24 mouse cellular contexts compared by ENCODE assay signal in the genomic region with DNA sequence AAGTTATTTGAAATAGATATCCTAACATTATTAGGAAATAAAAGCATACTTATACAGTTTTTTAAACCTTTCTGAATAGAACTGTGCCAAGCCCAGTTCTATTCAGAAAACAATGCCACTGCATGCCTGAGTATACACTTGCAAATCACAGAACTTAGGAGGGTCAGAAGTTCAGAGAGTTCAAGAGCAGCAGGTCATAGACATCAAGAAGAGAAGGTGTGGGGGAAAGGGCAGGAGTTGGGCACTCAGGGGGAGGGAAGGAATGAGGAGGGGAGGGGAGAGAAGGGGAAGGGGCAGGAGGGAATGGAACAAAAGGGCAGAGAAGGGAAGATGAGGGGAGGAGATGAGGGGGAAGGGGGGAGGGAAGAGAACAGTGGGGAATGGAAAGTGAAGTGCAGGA. TPM values are rescaled to one million over a fixed set of nuclear protein-coding genes. Genes with fewer than 3 reads are reported as not detected.
DNase-seq lines count a peak whose midpoint lies in the region; ATAC-seq and TF ChIP-seq lines count a peak whose summit lies in the region.
"Had no signal": no experiment of that assay in that cellular context is flagged by ENCODE, and none has a peak within 500 bp of the region (broad histone marks: within the 10 kb centered on the region; RNA-seq: fewer than 3 reads in every experiment).

No protein-coding gene starts in this region.

- no peaks in the 10 kb centered on the region for H3K4me1 ChIP-seq in midbrain, embryonic 11.5 days (ENCODE audit: control insufficient read depth, insufficient read depth, low read length)
- no peaks in the 10 kb centered on the region for H3K4me1 ChIP-seq in midbrain, postnatal 0 days (ENCODE audit: insufficient read depth, low read length)
- 0 out of 4 replicates have a peak, but pooled peaks cover 0 to 2% of the 10 kb centered on the region in 2 experiments for H3K4me1 ChIP-seq in ES-E14 (ENCODE audit: control insufficient read depth in 2 of 2, insufficient read depth in 2 of 2, low read length in 2 of 2, poor library complexity in 1 of 2)
- H3K4me1 ChIP-seq: forebrain, embryonic 13.5 days had no signal

- H3K4me2 ChIP-seq in midbrain, embryonic 11.5 days: no peak overlapping the region
- no peak overlapping the region for H3K4me2 ChIP-seq in midbrain, postnatal 0 days (ENCODE audit: low read depth, low read length, poor library complexity, severe bottlenecking)
- H3K4me2 ChIP-seq: embryonic facial prominence, embryonic 12.5 days; forebrain, embryonic 13.5 days; forebrain, embryonic 15.5 days had no signal

- no peak for TF ChIP-seq CTCF in midbrain, postnatal 0 days (IDR thresholded peaks at IDR 0.05)

- no peak overlapping the region for H3K4me3 ChIP-seq in midbrain, embryonic 11.5 days (ENCODE audit: low read depth, low read length)
- H3K4me3 ChIP-seq in midbrain, postnatal 0 days (ENCODE audit: low read depth, low read length): no peak overlapping the region
- H3K4me3 ChIP-seq in ES-E14 (ENCODE audit: insufficient read depth in 1 of 2, low read depth in 1 of 2, low read length in 2 of 2, poor library complexity in 1 of 2, severe bottlenecking in 1 of 2): no peak overlapping the region
- H3K4me3 ChIP-seq: embryonic facial prominence, embryonic 12.5 days; forebrain, embryonic 13.5 days; forebrain, embryonic 15.5 days had no signal

- H3K9me3 ChIP-seq in midbrain, embryonic 11.5 days (ENCODE audit: control insufficient read depth, low read length): no peaks in the 10 kb centered on the region
- H3K9me3 ChIP-seq in midbrain, postnatal 0 days (ENCODE audit: low read length): no peaks in the 10 kb centered on the region
- H3K9me3 ChIP-seq in ES-E14 (ENCODE audit: control insufficient read depth, insufficient read depth, low read depth, low read length): no peaks in the 10 kb centered on the region; the same call in 1 of the 2 replicates
- H3K9me3 ChIP-seq: embryonic facial prominence, embryonic 12.5 days; forebrain, embryonic 13.5 days; forebrain, embryonic 15.5 days had no signal

- no peak overlapping the region for H3K9ac ChIP-seq in midbrain, embryonic 11.5 days (ENCODE audit: low read length)
- no peak overlapping the region for H3K9ac ChIP-seq in midbrain, postnatal 0 days (replicated peaks; ENCODE audit: low read length, poor library complexity, severe bottlenecking)
- no peak overlapping the region for H3K9ac ChIP-seq in ES-E14 (ENCODE audit: insufficient read depth, low read depth, low read length, poor library complexity, severe bottlenecking)
- H3K9ac ChIP-seq: embryonic facial prominence, embryonic 12.5 days; forebrain, embryonic 13.5 days; forebrain, embryonic 15.5 days; forebrain, postnatal 0 days had no signal

- ATAC-seq in midbrain, embryonic 11.5 days (ENCODE audit: low FRiP score): peak; percentile 40; the same call in 1 of the 2 replicates
- ATAC-seq in midbrain, postnatal 0 days (ENCODE audit: low FRiP score): no peak
- ATAC-seq in inflammation-experienced regulatory T-cells, adult 6 months: no peak
- ATAC-seq: forebrain, embryonic 13.5 days; forebrain, embryonic 15.5 days; forebrain, postnatal 0 days had no signal

- H3K27ac ChIP-seq in midbrain, embryonic 11.5 days (ENCODE audit: low read depth, low read length): no peak overlapping the region
- no peak overlapping the region for H3K27ac ChIP-seq in midbrain, postnatal 0 days (ENCODE audit: low read depth, low read length)
- H3K27ac ChIP-seq in ES-E14 (ENCODE audit: insufficient read depth, low read depth, low read length, poor library complexity, severe bottlenecking): peak overlapping the region; percentile 56; the same call in 1 of the 2 replicates
- H3K27ac ChIP-seq: embryonic facial prominence, embryonic 12.5 days; forebrain, embryonic 13.5 days; forebrain, embryonic 15.5 days had no signal

- H3K36me3 ChIP-seq in midbrain, embryonic 11.5 days (ENCODE audit: control insufficient read depth, insufficient read depth, low read length): no peaks in the 10 kb centered on the region
- no peaks in the 10 kb centered on the region for H3K36me3 ChIP-seq in midbrain, postnatal 0 days (ENCODE audit: insufficient read depth, low read length)
- no peaks in the 10 kb centered on the region for H3K36me3 ChIP-seq in ES-E14 (ENCODE audit: control insufficient read depth, insufficient read depth, low read length, poor library complexity, severe bottlenecking)
- H3K36me3 ChIP-seq: embryonic facial prominence, embryonic 12.5 days; forebrain, embryonic 15.5 days had no signal

- H3K27me3 ChIP-seq in midbrain, embryonic 11.5 days (ENCODE audit: control insufficient read depth, insufficient read depth, low read length): no peaks in the 10 kb centered on the region
- no peaks in the 10 kb centered on the region for H3K27me3 ChIP-seq in midbrain, postnatal 0 days (ENCODE audit: insufficient read depth, low read length)
- H3K27me3 ChIP-seq: embryonic facial prominence, embryonic 12.5 days; forebrain, embryonic 13.5 days; forebrain, embryonic 15.5 days had no signal

- in situ Hi-C loops in ES-E14 (cut with MboI; ENCODE audit: low sequenced_read_pairs in 2 of 2, unreplicated experiment in 2 of 2): no loop called here

- DNase-seq in midbrain, embryonic 11.5 days (ENCODE audit: low spot score, missing footprints): no peak
- DNase-seq in midbrain, postnatal 0 days (ENCODE audit: low spot score): no peak
- peak; percentile 93 for DNase-seq in ES-CJ7 (ENCODE audit: low read depth, low spot score)
- peak; percentile 53 for DNase-seq in ES-E14 (ENCODE audit: low read depth, low spot score)
- DNase-seq in ZHBTc4 (ENCODE audit: low read depth, low spot score): peak; percentile 80
- no peak for DNase-seq in cerebellum, adult 18-20 months
- no peak for DNase-seq in adrenal gland, postnatal 36 days
- DNase-seq: adrenal gland, adult 2 months; adrenal gland, postnatal 10 days; adrenal gland, postnatal 25 days; cerebellum, adult 11-12 months; cerebellum, adult 8-10 months; cerebellum, adult 9-11 months; cerebellum, postnatal 14 days; cerebellum, postnatal 36 days; forebrain, postnatal 0 days had no signal

TF ChIP-seq in ES-E14, 5 proteins besides CTCF, POLR2A, EP300 and RAD21:
- TF ChIP-seq ZNF384 (IDR thresholded peaks at IDR 0.05; ENCODE audit: low read depth, low read length) (no peak), CHD2 (IDR thresholded peaks at IDR 0.05; ENCODE audit: low read depth, low read length) (no peak), MAFK (IDR thresholded peaks at IDR 0.05; ENCODE audit: insufficient read depth, low read depth, low read length) (no peak), HCFC1 (IDR thresholded peaks at IDR 0.05; ENCODE audit: borderline replicate concordance, insufficient read depth, low read length) (no peak), ZC3H11A (IDR thresholded peaks at IDR 0.05; ENCODE audit: borderline replicate concordance, low read depth, low read length) (no peak)

RNA-seq across cellular contexts. Expression of gene Rergl, which starts 23.6 kb away (rescaled TPM):
- not detected in 2 replicates for polyA plus RNA-seq in midbrain, embryonic 11.5 days (2014; fragmentation: Nextera tagmentation; extraction: Ambion mirVana)
- not detected in 2 replicates for total RNA-seq in midbrain, postnatal 0 days (2014; rRNA removed)
- polyA plus RNA-seq in midbrain, postnatal 0 days (2015; fragmentation: Nextera tagmentation; extraction: Ambion mirVana): not detected in 2 replicates
- total RNA-seq in ES-E14 (2012; rRNA removed): not detected in 2 replicates
- not detected for polyA plus RNA-seq in inflammation-experienced regulatory T-cells, adult 6 months (2017; shearing (Covaris generic))
- total RNA-seq in adrenal gland, postnatal 36 days (2021): not detected
- total RNA-seq: adrenal gland, adult 2 months; adrenal gland, postnatal 25 days; common myeloid progenitor, adult 5-6 weeks; forebrain, postnatal 0 days; MEL had no signal
- polyA plus RNA-seq: adrenal gland, adult 2 months; C2C12; embryonic facial prominence, embryonic 12.5 days; forebrain, embryonic 11.5 days; forebrain, embryonic 13.5 days; forebrain, embryonic 15.5 days; forebrain, postnatal 0 days had no signal

Comparison
In these comparisons a context has a peak if more than half of its experiments do, and no peak if none do; other contexts are left out.
1. DNase-seq: peak in ES-CJ7 (single experiment), ES-E14 (single experiment) and ZHBTc4 (single experiment); none in midbrain, embryonic 11.5 days (single experiment), midbrain, postnatal 0 days (single experiment), cerebellum, adult 18-20 months (0 of 2) and adrenal gland, postnatal 36 days (0 of 2).